Mouse (Mus musculus): ENCODE data around the gene Trit1.

DNA sequence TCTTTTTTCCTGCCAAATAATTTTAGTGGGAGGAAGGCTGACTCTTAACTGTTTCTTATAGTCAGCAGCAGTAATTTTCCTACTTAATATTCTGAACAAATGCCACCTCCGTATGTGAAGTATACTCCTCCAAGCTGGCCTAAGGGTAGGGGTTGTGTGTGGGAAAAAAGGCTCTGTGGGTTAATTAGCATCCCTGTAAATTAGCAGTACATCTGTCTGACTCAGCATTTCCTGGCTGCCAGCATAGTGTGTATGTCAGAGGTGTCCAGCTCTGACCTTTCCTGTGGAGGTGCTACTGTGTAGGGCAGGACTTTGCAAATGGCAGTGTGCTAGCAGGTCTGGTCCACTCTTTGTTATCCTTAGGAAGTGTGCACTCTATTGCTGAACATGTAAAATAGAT, 27.5 kb downstream of the Trit1 start:
- TF ChIP-seq MAX (IDR thresholded peaks at IDR 0.05) (no peak), MYOD1 (IDR thresholded peaks at IDR 0.05; ENCODE audit: control insufficient read depth, insufficient read length, low read depth) (no peak), CTCF (IDR thresholded peaks at IDR 0.05; ENCODE audit: control insufficient read depth, insufficient read depth, insufficient read length) (no peak), USF1 (IDR thresholded peaks at IDR 0.05; ENCODE audit: low read depth) (no peak), CEBPB (IDR thresholded peaks at IDR 0.05; ENCODE audit: low read depth) (no peak)

Measured in C2C12 (cell line).